Mouse (Mus musculus): Measurements from ENCODE around the gene Tnfrsf19.

The Tnfrsf19 gene

GRCm38 (mm10) chr14:61046091-61046681 is at the start of gene Tnfrsf19:
Gene Tnfrsf19, minus strand, starts transcription at chr14:61046490.
- DNase-seq, result peak; percentile 85

- DNase-seq, result no peak
These were observed 45.8 kb upstream of the Tnfrsf19 start for GRCm38 (mm10) chr14:61092073-61092472.

DNA sequence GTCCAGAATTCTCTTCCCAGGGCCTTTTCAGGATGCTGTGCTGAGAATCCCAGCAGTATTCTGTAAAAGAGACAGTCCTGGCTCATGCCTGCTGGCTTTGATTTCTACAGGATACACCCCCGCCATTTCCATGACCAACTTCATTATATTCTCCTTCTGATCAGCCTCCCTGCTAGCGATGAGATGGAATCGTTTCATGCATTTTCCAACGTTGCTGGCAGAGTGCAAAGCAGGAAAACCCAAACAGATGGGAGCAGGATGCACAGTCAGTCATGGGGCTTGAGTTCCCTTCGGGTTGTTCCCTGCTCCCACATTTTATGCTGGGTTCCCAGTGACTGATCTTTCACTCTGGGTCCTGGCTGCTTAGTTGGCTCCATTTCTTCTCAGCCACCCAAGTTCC is 44.7 kb upstream of the Tnfrsf19 start:
- no peak for DNase-seq

DNA sequence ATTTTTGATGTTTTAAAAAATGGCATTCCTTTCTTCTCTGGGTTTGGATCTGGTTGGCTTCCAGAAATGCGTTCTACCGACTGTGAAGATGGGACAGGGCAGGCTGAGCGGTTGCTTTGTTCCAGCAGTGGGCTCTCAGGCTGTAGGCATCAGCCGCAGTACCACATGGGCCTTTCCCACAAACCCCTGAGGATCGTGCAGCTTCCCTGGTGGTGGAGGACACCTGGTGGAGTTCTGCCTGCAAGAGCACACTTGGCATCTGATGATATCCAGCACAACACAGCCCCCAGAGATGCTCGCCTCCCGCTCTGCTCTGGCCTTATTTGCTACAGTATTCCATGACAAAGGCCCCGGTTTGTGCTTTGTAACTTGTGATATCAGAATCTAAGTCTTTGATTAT is 41.9 kb upstream of the Tnfrsf19 start:
- DNase-seq, result no peak

DNA sequence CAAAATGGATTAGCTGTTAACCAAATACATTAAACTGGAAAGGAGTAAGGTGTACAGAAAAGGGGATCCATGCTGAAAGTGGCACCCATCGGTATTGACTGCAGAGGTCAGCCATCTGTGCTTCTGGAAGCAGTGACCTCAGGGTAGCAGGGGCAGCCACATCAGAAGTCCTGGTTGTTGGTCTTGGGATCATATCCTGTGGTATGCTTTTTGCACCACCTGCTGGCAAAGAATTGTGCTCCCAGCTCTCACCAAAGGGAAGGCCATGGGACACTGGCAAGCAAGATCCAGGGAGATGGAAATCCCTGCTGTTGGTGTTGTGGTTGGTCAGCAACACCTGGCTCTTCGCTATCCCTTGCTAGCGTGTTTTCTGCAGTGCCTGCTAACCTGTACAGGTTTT is 39.0 kb upstream of the Tnfrsf19 start:
- peak; percentile 30 for DNase-seq

GRCm38 (mm10) chr14:61069555-61069954 is 23.3 kb upstream of the Tnfrsf19 start:
- DNase-seq, result no peak

DNA sequence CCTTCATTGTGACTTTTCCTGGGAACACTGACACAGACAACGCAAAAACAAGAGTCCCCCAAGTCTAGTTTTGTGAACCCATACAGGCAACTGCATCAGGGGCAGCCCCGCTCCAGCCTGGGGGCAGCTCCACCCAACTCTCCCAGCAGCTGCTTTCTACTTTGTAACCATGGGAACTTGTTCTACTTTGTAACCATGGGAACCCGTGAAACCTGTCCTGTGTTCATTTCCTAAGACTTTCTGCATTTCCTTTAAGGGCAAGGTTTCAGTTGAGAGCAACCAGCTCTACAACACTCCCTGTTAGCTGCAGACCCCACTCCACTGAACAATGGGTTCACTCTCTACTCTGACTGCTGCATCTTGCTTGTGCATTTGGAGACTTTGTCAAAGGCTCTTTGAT is 15.4 kb upstream of the Tnfrsf19 start:
- peak; percentile 32 for DNase-seq

GRCm38 (mm10) chr14:61059316-61059945 is 13.1 kb upstream of the Tnfrsf19 start:
- DNase-seq, result no peak

DNA sequence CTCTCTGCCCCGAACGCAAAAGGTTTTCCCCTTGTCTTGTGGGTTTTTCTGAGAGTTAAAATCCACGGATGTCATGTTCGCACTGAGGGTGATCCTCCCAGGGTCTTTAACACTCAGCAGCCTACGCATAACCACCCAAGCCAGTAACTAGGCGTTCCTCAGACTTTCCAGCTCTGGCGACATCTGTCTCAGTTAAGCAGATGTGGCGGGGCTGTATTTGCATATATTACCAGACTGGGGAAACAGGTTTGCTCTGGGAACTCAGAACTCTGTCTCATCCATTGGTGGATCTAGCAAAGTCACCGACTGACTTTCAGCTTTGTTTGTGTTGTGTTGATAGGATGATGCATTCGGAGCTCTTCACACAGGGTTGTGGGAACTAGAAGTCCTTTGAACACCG is 10.7 kb upstream of the Tnfrsf19 start:
- no peak for DNase-seq

- peak; percentile 76 for DNase-seq
These were observed 10.2 kb upstream of the Tnfrsf19 start for GRCm38 (mm10) chr14:61056445-61056844.

DNA sequence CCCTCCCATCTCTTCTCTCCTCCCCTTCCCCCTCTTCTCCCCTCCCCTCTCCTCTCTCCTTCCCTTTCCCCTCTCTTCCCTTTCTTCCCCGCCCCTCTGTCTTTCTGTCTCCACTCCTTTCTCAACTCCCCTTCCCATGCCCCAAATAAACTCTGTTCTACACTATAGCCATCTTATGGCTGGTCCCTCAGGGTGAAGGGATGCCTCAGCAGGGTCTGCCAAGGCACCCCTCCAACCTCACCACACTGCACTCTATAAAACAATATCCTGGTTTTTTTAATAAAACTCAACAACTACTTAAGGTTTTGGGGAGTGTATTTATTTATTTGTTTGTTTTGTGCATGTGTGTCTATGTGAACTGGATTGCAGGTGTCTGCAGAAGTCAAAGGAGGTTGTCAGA is 9.6 kb upstream of the Tnfrsf19 start:
- DNase-seq, result no peak

GRCm38 (mm10) chr14:61052163-61052562 is 5.9 kb upstream of the Tnfrsf19 start:
- DNase-seq, result no peak

- DNase-seq, result no peak
These were observed 722 bp downstream of the Tnfrsf19 start for GRCm38 (mm10) chr14:61045446-61046090.

DNA sequence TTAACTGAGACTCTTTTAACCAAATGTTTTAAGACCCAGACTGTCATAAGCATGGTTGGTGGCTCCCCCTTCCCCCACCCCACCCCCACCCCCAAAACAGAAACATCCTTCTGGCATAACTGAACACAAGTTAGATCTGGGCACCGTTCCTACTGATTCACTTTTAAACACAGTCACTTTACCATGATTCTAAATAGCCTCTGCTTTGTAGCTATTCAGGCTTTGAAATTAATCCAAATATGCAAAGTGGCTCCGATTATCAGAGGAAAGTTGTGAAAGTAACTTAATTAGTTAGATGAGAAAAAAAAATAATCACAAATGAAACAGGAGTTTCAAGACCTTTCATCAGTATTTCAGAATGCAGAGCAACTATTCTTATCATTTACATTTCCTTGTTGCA is 2.0 kb downstream of the Tnfrsf19 start:
- DNase-seq, result no peak

- DNase-seq, result no peak
These were observed 2.6 kb downstream of the Tnfrsf19 start for GRCm38 (mm10) chr14:61043511-61044310.

- DNase-seq, result no peak
These were observed 4.0 kb downstream of the Tnfrsf19 start for GRCm38 (mm10) chr14:61042291-61042690.

- DNase-seq, result no peak
These were observed 6.1 kb downstream of the Tnfrsf19 start for GRCm38 (mm10) chr14:61040236-61040635.

- no peak for DNase-seq
These were observed 8.2 kb downstream of the Tnfrsf19 start for GRCm38 (mm10) chr14:61038082-61038472.

- peak; percentile 52 for DNase-seq
These were observed 8.8 kb downstream of the Tnfrsf19 start for GRCm38 (mm10) chr14:61037321-61038081.

GRCm38 (mm10) chr14:61030366-61030765 is 15.9 kb downstream of the Tnfrsf19 start:
- DNase-seq, result no peak

DNA sequence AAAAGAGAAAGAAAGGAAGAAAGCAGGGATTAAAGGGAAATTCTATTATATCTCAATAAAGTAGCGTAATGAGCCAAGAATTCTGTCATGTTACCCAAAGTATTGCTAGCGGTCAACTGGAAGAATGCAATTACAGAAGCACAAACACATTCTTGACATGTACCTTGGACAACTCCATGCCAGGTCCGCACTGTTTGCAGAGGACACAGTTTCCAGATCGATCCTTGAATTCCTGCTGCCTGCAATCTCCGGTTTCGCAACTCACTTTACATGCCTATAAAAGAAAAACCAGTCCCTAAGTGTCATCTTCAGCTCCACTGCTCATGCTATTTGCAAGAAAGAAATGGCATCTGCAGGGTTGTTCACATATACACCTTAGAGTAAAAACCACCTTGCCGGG is 22.3 kb downstream of the Tnfrsf19 start:
- no peak for DNase-seq

- no peak for DNase-seq
These were observed 23.9 kb downstream of the Tnfrsf19 start for GRCm38 (mm10) chr14:61022383-61022782.

DNA sequence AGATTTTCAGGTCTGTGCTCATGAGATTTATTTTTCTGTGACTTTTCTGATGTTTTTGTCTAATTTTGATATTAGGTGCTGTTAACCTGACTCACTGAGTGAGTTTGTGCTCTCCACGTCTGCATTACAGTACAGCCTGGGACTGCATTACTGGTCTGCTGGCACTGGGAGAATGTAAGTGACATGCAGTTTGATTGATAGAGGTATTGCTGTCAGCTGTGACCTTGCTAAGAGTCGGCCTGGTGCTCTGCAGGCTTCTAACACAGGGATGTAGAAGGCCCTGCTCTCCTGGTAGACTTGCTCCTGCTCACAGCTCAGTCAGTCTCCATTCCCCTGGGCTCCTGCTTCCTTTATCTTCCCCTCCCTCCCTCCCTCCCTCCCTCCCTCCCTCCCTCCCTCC is 25.3 kb downstream of the Tnfrsf19 start:
- DNase-seq, result no peak
